Mouse (Mus musculus): ENCODE measurements around the gene Gm10053. TPM values are rescaled to one million over a fixed set of nuclear protein-coding genes. Genes with fewer than 3 reads are reported as not detected.

Gene Gm10053
- total RNA-seq, 2 experiments from 2014 or later, result 175 to 180 TPM

GRCm38 (mm10) chr19:24885504-24885903 lies 10.0 kb downstream of the Gm10053 start:
- DNase-seq (ENCODE audit: low spot score in 2 of 2), result peak; percentile 24 to 67
- peak; percentile 94 for TF ChIP-seq CTCF (conservative IDR thresholded peaks at IDR 0.05)
- H3K4me3 ChIP-seq, result no peak overlapping the region
- no peak overlapping the region for H3K27ac ChIP-seq

GRCm38 (mm10) chr19:24886888-24887287 lies 11.4 kb downstream of the Gm10053 start:
- no peak overlapping the region for H3K4me3 ChIP-seq
- no peak for DNase-seq (ENCODE audit: low spot score in 2 of 2)
- no peak for TF ChIP-seq CTCF (conservative IDR thresholded peaks at IDR 0.05)
- H3K27ac ChIP-seq, result no peak overlapping the region

GRCm38 (mm10) chr19:24896536-24896935 lies 21.1 kb downstream of the Gm10053 start:
- Histone ChIP-seq H3K27ac (no peak overlapping the region), H3K4me3 (no peak overlapping the region)
- no peak for DNase-seq (ENCODE audit: low spot score in 2 of 2)
- no peak for TF ChIP-seq CTCF (conservative IDR thresholded peaks at IDR 0.05)

- DNase-seq (ENCODE audit: low spot score in 2 of 2), result no peak
- Histone ChIP-seq H3K27ac (no peak overlapping the region), H3K4me3 (no peak overlapping the region)
- TF ChIP-seq CTCF (conservative IDR thresholded peaks at IDR 0.05), result no peak
Observed at GRCm38 (mm10) chr19:24897006-24897895, 21.8 kb downstream of the Gm10053 start.

- DNase-seq (ENCODE audit: low spot score in 2 of 2), result no peak
- Histone ChIP-seq H3K27ac (no peak overlapping the region), H3K4me3 (no peak overlapping the region)
- TF ChIP-seq CTCF (conservative IDR thresholded peaks at IDR 0.05), result no peak
Observed at GRCm38 (mm10) chr19:24897896-24898736, 22.6 kb downstream of the Gm10053 start.

- Histone ChIP-seq H3K4me3 (no peak overlapping the region), H3K27ac (no peak overlapping the region)
- DNase-seq (ENCODE audit: low spot score in 2 of 2), result no peak
- no peak for TF ChIP-seq CTCF (conservative IDR thresholded peaks at IDR 0.05)
Observed at GRCm38 (mm10) chr19:24898737-24899577, 23.5 kb downstream of the Gm10053 start.

- Histone ChIP-seq H3K27ac (no peak overlapping the region), H3K4me3 (peak overlapping the region; percentile 36)
- DNase-seq (ENCODE audit: low spot score in 2 of 2), result no peak
Observed at GRCm38 (mm10) chr19:24899578-24900544, 24.4 kb downstream of the Gm10053 start.

GRCm38 (mm10) chr19:24900581-24901220 lies 25.2 kb downstream of the Gm10053 start, which contains the start of gene Foxd4:
Gene Foxd4, minus strand, starts transcription at chr19:24901197.
- no peak for DNase-seq (ENCODE audit: low spot score in 2 of 2)
- TF ChIP-seq CTCF (conservative IDR thresholded peaks at IDR 0.05), result no peak
- no peak within 1 kb of the TSS for H3K27ac ChIP-seq
- H3K4me3 ChIP-seq, result peak within 1 kb of the TSS; percentile 36

More at GRCm38 (mm10) chr19:24899578-24900544, 24.4 kb downstream of the Gm10053 start:
- no peak for TF ChIP-seq CTCF (conservative IDR thresholded peaks at IDR 0.05)

- Histone ChIP-seq H3K27ac (no peak overlapping the region), H3K4me3 (no peak overlapping the region)
- no peak for DNase-seq (ENCODE audit: low spot score in 2 of 2)
- TF ChIP-seq CTCF (conservative IDR thresholded peaks at IDR 0.05), result no peak
Observed at GRCm38 (mm10) chr19:24901666-24902065, 26.2 kb downstream of the Gm10053 start.

GRCm38 (mm10) chr19:24902256-24902655 lies 26.8 kb downstream of the Gm10053 start:
- no peak overlapping the region for H3K4me3 ChIP-seq
- no peak overlapping the region for H3K27ac ChIP-seq
- 0 out of 2 replicates have a peak, but pooled peaks have one; percentile 4 for TF ChIP-seq CTCF (conservative IDR thresholded peaks at IDR 0.05)
- no peak for DNase-seq (ENCODE audit: low spot score in 2 of 2)

- no peak for TF ChIP-seq CTCF (conservative IDR thresholded peaks at IDR 0.05)
- no peak for DNase-seq (ENCODE audit: low spot score in 2 of 2)
- Histone ChIP-seq H3K4me3 (no peak overlapping the region), H3K27ac (no peak overlapping the region)
Observed at GRCm38 (mm10) chr19:24902821-24903220, 27.3 kb downstream of the Gm10053 start.
